Mouse (Mus musculus): Measurements from ENCODE around the gene Psma6. TPM values are rescaled to one million over a fixed set of nuclear protein-coding genes. Genes with fewer than 3 reads are reported as not detected.
"Not testable (repeated sequence)": the region's sequence is repeated elsewhere in the genome, so short reads cannot be mapped to it uniquely, and the experiment has no call there.

Gene Psma6
- polyA plus RNA-seq, 1 experiment from 2014 or later: 378 TPM

GRCm38 (mm10) chr12:55377610-55377980 is 6.4 kb upstream of the Psma6 start:
- Histone ChIP-seq H3K4me3 (no peak overlapping the region), H3K27me3 (no peaks in the 10 kb centered on the region), H3K27ac (no peak overlapping the region), H3K4me1 (no peaks in the 10 kb centered on the region), H3K36me3 (peaks cover 5% of the 10 kb centered on the region), H3K9ac (no peak overlapping the region), H3K4me2 (no peak overlapping the region), H3K9me3 (no peaks in the 10 kb centered on the region)
- WGBS: 65% methylated on average over 6 of the region's 6 CpGs
- no peak for ATAC-seq (ENCODE audit: insufficient number of reproducible peaks, low FRiP score, low TSS enrichment, low read depth)

DNA sequence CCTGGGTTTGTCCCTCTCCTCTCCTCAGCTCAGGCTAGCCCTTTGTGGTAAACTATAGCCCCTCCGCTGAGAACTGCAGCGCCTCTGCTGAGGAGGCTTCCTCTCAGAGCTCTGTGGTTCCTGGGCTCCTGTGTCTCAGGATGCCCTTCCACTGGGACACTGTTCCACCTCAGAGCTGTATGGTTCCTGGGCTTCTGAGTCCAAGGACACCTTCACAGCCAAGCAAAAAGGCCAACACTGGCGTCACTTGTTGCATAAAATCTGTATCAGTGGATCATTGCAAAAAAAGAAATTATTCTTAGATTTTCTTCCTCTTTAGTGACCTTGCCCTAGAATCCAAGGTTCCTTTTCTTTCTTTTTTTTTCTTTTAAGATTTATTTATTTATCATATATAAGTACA is 804 bp downstream of the Psma6 start:
- 87% methylated on average over 3 of the region's 3 CpGs for WGBS
- ATAC-seq (ENCODE audit: insufficient number of reproducible peaks, low FRiP score, low TSS enrichment, low read depth): no peak
- H3K27me3 ChIP-seq: no peaks in the 10 kb centered on the region
- peaks cover 6% of the 10 kb centered on the region for H3K36me3 ChIP-seq
- 0 out of 2 replicates have a peak, but pooled peaks cover 11% of the 10 kb centered on the region for H3K4me1 ChIP-seq
- H3K27ac ChIP-seq: 0 out of 2 replicates have a peak overlapping the region, but pooled peaks have one; percentile 2
- no peak overlapping the region for H3K9ac ChIP-seq
- no peak overlapping the region for H3K4me2 ChIP-seq
- no peak overlapping the region for H3K4me3 ChIP-seq
- no peaks in the 10 kb centered on the region for H3K9me3 ChIP-seq

DNA sequence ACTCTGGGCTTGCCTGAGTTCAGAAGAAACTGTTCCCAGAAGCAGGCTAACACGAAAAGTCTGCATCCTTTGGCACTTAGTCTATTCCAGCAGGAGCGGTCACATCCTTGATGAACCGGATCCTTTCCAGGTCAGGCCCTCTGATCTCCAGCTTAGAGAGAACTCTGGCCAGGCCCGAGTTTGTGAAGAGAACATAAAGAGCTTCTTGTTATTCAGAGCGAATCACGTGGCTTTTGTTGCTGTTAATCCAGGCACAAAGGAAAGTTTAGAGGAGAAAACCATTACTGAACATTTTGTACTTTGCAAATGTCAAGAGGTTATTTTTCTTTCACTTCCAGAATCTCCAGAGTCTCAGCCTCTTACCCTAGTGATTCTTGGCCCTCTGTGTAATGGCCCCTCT is 1.9 kb downstream of the Psma6 start:
- Histone ChIP-seq H3K27me3 (no peaks in the 10 kb centered on the region), H3K4me2 (no peak overlapping the region), H3K4me1 (0 out of 2 replicates have a peak, but pooled peaks cover 11% of the 10 kb centered on the region), H3K9me3 (no peaks in the 10 kb centered on the region), H3K36me3 (peaks cover 6% of the 10 kb centered on the region), H3K9ac (no peak overlapping the region), H3K4me3 (no peak overlapping the region), H3K27ac (no peak overlapping the region)
- 74% methylated on average over 6 of the region's 6 CpGs for WGBS
- no peak for ATAC-seq (ENCODE audit: insufficient number of reproducible peaks, low FRiP score, low TSS enrichment, low read depth)

DNA sequence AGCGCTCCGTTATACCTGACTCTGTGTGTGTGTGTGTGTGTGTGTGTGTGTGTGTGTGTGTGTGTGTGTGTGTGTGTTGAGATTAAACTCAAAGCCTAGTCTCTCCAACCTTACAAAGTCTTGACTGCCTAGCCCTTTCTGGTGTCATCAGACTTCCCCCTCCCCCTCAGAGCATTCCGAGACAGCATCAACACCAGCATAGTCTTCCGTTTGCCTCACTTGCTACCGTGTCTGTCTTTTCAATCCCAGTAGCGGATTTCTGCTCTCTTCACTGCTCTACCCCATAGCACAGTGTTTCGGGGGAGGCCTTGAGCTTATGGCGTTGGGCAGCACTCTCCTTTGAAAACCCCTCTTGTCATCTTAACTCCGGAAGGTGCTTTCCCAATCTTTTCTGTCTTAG is 2.4 kb downstream of the Psma6 start:
- Histone ChIP-seq H3K36me3 (peaks cover 6% of the 10 kb centered on the region), H3K9ac (no peak overlapping the region), H3K27ac (no peak overlapping the region), H3K9me3 (no peaks in the 10 kb centered on the region), H3K4me3 (no peak overlapping the region), H3K27me3 (no peaks in the 10 kb centered on the region), H3K4me1 (0 out of 2 replicates have a peak, but pooled peaks cover 11% of the 10 kb centered on the region), H3K4me2 (no peak overlapping the region)
- 76% methylated on average over 9 of the region's 9 CpGs for WGBS
- ATAC-seq (ENCODE audit: insufficient number of reproducible peaks, low FRiP score, low TSS enrichment, low read depth): no peak

- Histone ChIP-seq H3K9me3 (no peaks in the 10 kb centered on the region), H3K27ac (no peak overlapping the region), H3K4me1 (0 out of 2 replicates have a peak, but pooled peaks cover 11% of the 10 kb centered on the region), H3K4me2 (no peak overlapping the region), H3K27me3 (no peaks in the 10 kb centered on the region), H3K9ac (no peak overlapping the region), H3K4me3 (no peak overlapping the region), H3K36me3 (peaks cover 5% of the 10 kb centered on the region)
- 73% methylated on average over 7 of the region's 7 CpGs for WGBS
- ATAC-seq (ENCODE audit: insufficient number of reproducible peaks, low FRiP score, low TSS enrichment, low read depth): no peak
Observed at GRCm38 (mm10) chr12:55387083-55387787, 3.2 kb downstream of the Psma6 start.

DNA sequence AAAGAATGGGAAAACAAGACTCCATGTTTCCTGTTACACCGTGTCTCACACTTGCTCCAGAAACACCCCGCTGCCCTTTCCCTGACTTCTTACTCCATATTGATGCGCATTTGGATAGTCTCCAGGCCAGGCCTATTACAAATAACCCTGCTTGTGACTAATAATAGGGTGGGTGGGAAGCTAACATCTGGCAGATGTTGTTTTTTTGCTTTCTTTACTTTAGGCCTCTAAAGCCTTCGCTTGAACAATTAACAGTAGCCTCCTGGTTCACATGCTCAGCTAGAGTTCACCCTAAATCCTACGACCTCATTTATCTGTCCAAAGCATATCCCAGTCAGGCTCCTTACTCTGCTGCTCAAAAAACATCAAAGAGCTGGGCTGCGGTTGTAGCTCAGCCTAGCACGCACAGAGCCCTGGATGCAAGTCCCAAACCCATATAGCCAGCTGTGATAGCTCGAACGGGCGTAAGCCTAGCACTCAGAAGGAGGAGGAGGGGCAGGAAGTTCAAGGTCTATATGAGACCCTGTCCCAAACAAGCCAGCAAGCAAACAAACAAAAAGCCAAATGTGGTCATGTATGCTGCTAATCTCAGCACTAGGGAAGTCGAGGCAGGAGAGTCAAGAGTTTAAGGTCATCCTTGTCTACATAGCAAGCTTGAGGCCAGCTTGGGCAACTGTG is 3.9 kb downstream of the Psma6 start:
- WGBS: 58% methylated on average over 11 of the region's 11 CpGs
- ATAC-seq (ENCODE audit: insufficient number of reproducible peaks, low FRiP score, low TSS enrichment, low read depth): no peak
- Histone ChIP-seq H3K4me3 (no peak overlapping the region), H3K9ac (no peak overlapping the region), H3K27me3 (no peaks in the 10 kb centered on the region), H3K36me3 (no peaks in the 10 kb centered on the region), H3K4me2 (no peak overlapping the region), H3K4me1 (0 out of 2 replicates have a peak, but pooled peaks cover 11% of the 10 kb centered on the region), H3K27ac (no peak overlapping the region), H3K9me3 (no peaks in the 10 kb centered on the region)

DNA sequence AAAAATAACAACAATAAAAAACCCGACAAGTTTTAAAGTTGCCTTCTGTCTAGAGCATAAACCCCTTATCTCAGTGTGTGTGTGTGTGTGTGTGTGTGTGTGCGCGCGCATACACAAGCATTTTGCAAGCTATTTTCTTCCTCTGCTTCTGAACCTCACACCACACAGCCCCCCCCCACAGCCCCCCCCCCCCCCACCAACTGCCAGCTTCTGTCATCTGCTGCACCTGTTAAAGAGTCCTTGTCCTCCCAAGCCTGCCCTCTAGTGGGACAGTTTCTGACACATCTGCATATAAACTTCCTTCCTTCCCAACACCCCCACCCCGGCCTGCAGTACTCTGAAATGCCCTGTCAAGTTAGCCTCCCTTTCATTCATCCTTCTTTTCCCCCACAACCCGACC is 4.5 kb downstream of the Psma6 start:
- no peak overlapping the region for H3K27ac ChIP-seq
- no peak overlapping the region for H3K4me3 ChIP-seq
- 71% methylated on average over 6 of the region's 6 CpGs for WGBS

DNA sequence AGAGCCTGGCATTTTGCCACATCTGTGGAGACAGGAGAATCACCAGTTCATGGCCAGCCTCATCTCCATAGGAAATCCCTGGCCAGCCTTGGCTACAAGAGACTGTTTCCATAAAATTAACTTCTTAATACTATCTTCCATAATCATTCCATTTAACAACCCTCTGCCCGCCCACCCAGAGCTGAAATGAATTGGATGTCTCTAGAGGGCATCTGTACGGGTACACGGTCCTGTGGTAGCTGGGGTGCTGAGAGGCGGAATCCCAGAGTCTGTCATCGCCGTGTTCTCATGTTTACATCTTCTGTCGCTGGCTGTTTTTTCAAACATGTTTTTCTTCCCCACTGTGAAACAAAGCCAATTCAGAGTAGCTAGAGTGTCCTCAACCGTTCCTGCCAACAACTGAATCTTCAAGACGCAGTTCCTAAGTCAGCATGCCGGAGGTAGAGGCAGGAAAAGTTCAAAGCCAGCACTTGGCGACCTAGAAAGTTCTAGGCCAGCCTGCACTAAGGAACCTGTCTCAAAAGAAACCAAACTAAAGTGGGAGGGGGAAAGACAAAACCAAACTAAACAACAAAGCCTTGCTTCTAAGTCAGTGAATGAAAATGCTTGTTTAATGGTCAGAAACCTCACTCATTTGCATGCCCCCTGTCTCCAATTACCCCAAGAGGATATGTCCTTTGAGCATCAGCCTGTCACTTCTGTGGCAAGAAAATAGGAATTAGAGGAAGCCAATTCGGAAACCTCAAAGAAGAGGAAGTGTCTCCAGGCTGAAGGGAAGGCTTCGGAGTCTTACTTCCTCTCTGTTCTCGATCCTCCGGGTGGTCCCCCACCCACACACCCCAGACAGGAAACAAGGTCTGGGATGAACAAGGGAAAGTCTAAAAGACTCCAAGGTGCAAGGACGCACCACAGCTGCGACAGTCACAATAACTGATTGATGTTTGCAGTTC is 5.4 kb downstream of the Psma6 start:
- H3K9ac ChIP-seq: no peak overlapping the region
- H3K4me1 ChIP-seq: 0 out of 2 replicates have a peak, but pooled peaks cover 7% of the 10 kb centered on the region
- WGBS: 73% methylated on average over 17 of the region's 17 CpGs
- H3K9me3 ChIP-seq: no peaks in the 10 kb centered on the region
- no peaks in the 10 kb centered on the region for H3K27me3 ChIP-seq
- no peaks in the 10 kb centered on the region for H3K36me3 ChIP-seq
- ATAC-seq (ENCODE audit: insufficient number of reproducible peaks, low FRiP score, low TSS enrichment, low read depth): no peak
- H3K4me2 ChIP-seq: no peak overlapping the region
- no peak overlapping the region for H3K4me3 ChIP-seq
- H3K27ac ChIP-seq: peak overlapping the region; percentile 61; the same call in 1 of the 2 replicates

More for the DNA sequence above, 4.5 kb downstream of the Psma6 start:
- no peaks in the 10 kb centered on the region for H3K27me3 ChIP-seq
- H3K4me2 ChIP-seq: no peak overlapping the region
- no peaks in the 10 kb centered on the region for H3K9me3 ChIP-seq
- H3K4me1 ChIP-seq: 0 out of 2 replicates have a peak, but pooled peaks cover 11% of the 10 kb centered on the region
- H3K9ac ChIP-seq: no peak overlapping the region
- no peak for ATAC-seq (ENCODE audit: insufficient number of reproducible peaks, low FRiP score, low TSS enrichment, low read depth)
- no peaks in the 10 kb centered on the region for H3K36me3 ChIP-seq

DNA sequence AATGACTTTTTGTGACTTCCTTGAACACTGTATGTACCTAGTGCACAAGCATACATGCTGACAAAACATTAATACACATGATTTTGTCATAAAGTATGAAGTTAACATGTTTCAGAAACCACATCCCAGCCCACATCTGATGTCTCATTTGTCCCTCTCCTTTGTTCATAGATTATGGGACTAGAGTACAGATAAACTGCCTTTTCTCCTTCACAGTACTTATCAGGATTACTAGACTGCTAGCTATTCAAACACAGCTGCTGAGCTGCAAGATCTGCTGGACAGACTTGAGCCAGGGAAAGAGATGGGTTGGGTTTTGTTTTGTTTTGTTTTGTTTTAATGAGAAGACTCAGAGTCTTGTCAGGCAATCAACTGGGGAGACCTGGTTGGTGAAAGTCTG is 8.1 kb downstream of the Psma6 start:
- no peak overlapping the region for H3K4me2 ChIP-seq
- H3K9ac ChIP-seq: no peak overlapping the region
- H3K4me1 ChIP-seq: 0 out of 2 replicates have a peak, but pooled peaks cover 7% of the 10 kb centered on the region
- H3K4me3 ChIP-seq: no peak overlapping the region
- no peak overlapping the region for H3K27ac ChIP-seq
- H3K27me3 ChIP-seq: no peaks in the 10 kb centered on the region
- ATAC-seq (ENCODE audit: insufficient number of reproducible peaks, low FRiP score, low TSS enrichment, low read depth): no peak
- no peaks in the 10 kb centered on the region for H3K36me3 ChIP-seq
- H3K9me3 ChIP-seq: no peaks in the 10 kb centered on the region

DNA sequence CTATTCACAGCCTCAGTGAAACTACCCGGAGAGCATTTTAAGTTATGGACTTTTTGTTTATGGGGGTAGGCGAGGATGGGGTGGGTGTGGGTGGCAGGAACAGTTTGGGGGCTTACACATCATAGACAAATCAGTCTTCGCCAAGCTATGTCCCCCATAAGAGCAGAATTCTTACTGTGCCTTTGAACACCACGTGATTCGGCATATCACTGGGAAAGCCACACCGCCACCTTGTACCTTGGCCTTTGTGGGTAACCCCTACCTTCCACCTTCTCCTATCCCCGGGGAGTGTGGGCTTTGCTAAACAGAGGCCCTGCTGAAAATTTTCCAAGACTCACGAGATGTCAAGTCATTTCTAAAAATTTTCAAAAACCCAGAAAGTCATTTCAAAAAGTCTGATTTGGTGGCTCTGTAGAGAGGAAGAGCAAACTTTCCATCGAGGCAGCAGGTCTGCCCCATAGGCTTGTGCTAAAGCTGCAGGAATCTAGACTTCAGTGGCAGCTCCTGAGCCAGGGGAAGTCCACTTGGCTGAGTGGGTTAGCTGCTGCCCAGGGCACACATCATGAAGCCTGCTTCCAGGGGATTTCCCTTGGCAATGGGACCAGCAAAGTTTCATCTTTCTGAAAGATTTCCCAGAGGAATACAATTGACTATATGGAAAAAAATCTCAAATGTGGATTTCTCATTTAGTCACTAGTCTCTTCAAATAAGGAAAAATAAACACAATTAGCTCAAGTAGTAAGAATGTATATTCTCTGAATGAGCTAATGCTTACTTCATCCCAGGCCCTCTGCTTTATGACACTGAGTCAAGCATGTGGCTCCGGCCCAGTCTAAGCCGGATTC is 8.9 kb downstream of the Psma6 start:
- H3K9me3 ChIP-seq: no peaks in the 10 kb centered on the region
- H3K36me3 ChIP-seq: no peaks in the 10 kb centered on the region
- 83% methylated on average over 11 of the region's 11 CpGs for WGBS
- ATAC-seq (ENCODE audit: insufficient number of reproducible peaks, low FRiP score, low TSS enrichment, low read depth): no peak
- no peak overlapping the region for H3K4me3 ChIP-seq
- no peak overlapping the region for H3K27ac ChIP-seq
- no peaks in the 10 kb centered on the region for H3K27me3 ChIP-seq
- H3K9ac ChIP-seq: no peak overlapping the region
- no peak overlapping the region for H3K4me2 ChIP-seq
- peaks cover 8% of the 10 kb centered on the region for H3K4me1 ChIP-seq

GRCm38 (mm10) chr12:55395601-55396000 is 11.6 kb downstream of the Psma6 start:
- H3K27me3 ChIP-seq; H3K4me2 ChIP-seq; H3K27ac ChIP-seq; H3K9ac ChIP-seq; H3K9me3 ChIP-seq; ATAC-seq (ENCODE audit: insufficient number of reproducible peaks, low FRiP score, low TSS enrichment, low read depth); H3K4me3 ChIP-seq; H3K36me3 ChIP-seq: not testable (repeated sequence)
- 89% methylated on average over 14 of the region's 14 CpGs for WGBS
- peaks cover 15% of the 10 kb centered on the region for H3K4me1 ChIP-seq
